Mouse (Mus musculus): ENCODE data around the gene Hsd17b2.

DNA sequence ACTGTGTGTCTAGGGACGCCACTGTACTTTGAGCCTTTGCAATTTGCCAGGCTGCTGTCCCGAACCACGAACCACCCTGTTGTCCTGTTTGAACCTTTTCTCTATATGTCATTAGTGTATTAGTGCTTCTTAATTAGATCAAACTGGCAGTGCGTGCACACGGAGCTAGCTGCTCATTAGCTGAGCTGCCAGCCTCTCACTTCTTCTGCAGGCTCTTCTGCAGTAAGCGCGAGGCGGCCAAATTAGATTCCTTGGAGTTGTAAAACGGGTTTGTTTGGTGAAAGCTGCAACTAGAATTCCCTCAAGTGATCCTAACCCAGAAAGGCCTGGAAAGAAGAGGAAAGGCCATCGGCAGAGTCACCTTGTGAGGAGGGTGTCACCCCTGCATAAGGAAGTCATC, 997 bp downstream of the Hsd17b2 start:
- TF ChIP-seq EP300 (IDR thresholded peaks at IDR 0.05; ENCODE audit: insufficient read depth, low read depth, low read length) = no peak
- no peak for TF ChIP-seq CTCF (IDR thresholded peaks at IDR 0.05)
